Mouse (Mus musculus): Measurements from ENCODE around the gene Vezt. TPM values are rescaled to one million over a fixed set of nuclear protein-coding genes. Genes with fewer than 3 reads are reported as not detected.

Gene Vezt
- polyA plus RNA-seq, 1 experiment from 2014 or later: 8.6 TPM

DNA sequence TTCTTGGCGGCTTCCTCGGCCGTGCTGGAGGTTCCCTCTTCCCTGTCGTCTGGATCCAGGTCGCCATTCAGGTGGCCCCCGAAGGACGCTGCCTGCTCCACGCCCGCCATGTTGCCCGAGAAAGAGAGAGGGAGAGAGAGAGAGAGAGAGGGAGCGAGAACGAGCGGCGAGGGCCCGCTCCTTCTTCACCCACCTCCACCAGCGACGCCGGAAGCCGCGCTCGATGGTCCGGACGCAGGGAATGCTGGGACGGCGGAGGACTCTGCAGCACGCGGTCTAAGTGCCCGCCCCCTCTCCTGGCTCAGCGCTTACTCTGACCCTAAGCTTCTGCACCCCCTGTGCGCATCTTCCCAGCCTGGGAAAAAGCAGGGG, 146.1 kb downstream of the Vezt start:
- Histone ChIP-seq H3K4me1 (ENCODE audit: insufficient read depth) (peaks cover 23% of the 10 kb centered on the region), H3K36me3 (replicated peaks; ENCODE audit: insufficient read depth, low read length) (peaks cover 25% of the 10 kb centered on the region), H3K9me3 (ENCODE audit: low read length) (no peaks in the 10 kb centered on the region), H3K4me3 (ENCODE audit: low read depth, low read length) (peak overlapping the region; percentile 89), H3K9ac (replicated peaks) (peak overlapping the region; percentile 94), H3K4me2 (ENCODE audit: low read depth, low read length) (peak overlapping the region; percentile 92), H3K27ac (ENCODE audit: low read depth) (peak overlapping the region; percentile 91), H3K27me3 (ENCODE audit: insufficient read depth, low read length) (no peaks in the 10 kb centered on the region)
- DNase-seq (peak; percentile 91), ATAC-seq (peak; percentile 80)
- WGBS (ENCODE audit: insufficient replicate concordance): 0% methylated on average over 23 of the region's 30 CpGs
- TF ChIP-seq CTCF (IDR thresholded peaks at IDR 0.05; ENCODE audit: low read depth) (no peak), EP300 (IDR thresholded peaks at IDR 0.05; ENCODE audit: low read depth) (no peak; the same call in 1 of the 2 replicates)

MicroRNAs within 50 kb of the gene (microRNA counts, 519-probe panel; counts per million panel counts)
- microRNA mmu-miR-331-3p: 1,511 counts per million, percentile 11 among the panel's probes with 10 or more counts
- microRNA mmu-miR-331-5p: 1,511 counts per million, percentile 11 among the panel's probes with 10 or more counts

Small RNA genes within 50 kb of the gene (microRNA-seq; reads per million reads assigned to microRNA genes)
- gene Mir331: 90.0 reads per million, percentile 43 among the genes with 10 or more reads in this experiment

Other genes with a start within 250 kb of the Vezt start
- 0.22 and 0.23 TPM in 2 replicates for gene Usp44, start 204.3 kb downstream of the Vezt start, polyA plus RNA-seq (2015; fragmentation: Nextera tagmentation; extraction: Ambion mirVana)
- 140 and 150 TPM in 2 replicates for gene Metap2, start 138.7 kb downstream of the Vezt start, polyA plus RNA-seq (2015; fragmentation: Nextera tagmentation; extraction: Ambion mirVana)
- gene Fgd6, start 184 bp upstream of the Vezt start, polyA plus RNA-seq (2015; fragmentation: Nextera tagmentation; extraction: Ambion mirVana): 2.4 TPM in 2 replicates
- 2.4 and 2.9 TPM in 2 replicates for gene Nr2c1, start 112.2 kb upstream of the Vezt start, polyA plus RNA-seq (2015; fragmentation: Nextera tagmentation; extraction: Ambion mirVana)
- 312 and 321 TPM in 2 replicates for gene Ndufa12, start 162.9 kb upstream of the Vezt start, polyA plus RNA-seq (2015; fragmentation: Nextera tagmentation; extraction: Ambion mirVana)